Mouse (Mus musculus) right cerebral cortex, postnatal 25 days (tissue): Measurements from ENCODE around the gene Tas2r130.
"Not testable (repeated sequence)": the region's sequence is repeated elsewhere in the genome, so short reads cannot be mapped to it uniquely, and the experiment has no call there.

ENCODE experiments used
- DNase-seq: peaks from one replicate; pipeline ENCODE4 v3.0.0; 2022

The Tas2r130 gene

DNA sequence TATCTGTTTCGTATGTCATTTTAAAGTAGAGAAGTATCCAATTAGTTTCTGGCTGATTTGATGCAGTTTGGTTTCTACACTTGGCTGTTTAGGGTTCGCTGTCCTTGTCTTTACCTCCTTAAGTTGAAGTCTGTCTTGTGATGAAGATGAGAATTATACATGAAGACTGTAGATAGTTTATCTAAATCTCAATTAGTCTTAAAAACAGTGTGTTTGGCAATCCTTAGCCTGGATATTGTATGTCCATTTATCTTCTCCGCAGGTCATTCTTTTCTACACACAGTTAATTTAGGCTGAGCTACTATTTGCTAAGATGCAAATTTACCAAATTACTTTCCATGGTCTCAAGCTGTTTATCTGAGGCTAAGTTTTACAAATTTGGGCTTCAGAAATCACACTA is at the start of gene Tas2r130:
TSS of gene Tas2r130 (minus strand) at position 101 of the 400 bp plus-strand sequence.
- no peak for DNase-seq

DNA sequence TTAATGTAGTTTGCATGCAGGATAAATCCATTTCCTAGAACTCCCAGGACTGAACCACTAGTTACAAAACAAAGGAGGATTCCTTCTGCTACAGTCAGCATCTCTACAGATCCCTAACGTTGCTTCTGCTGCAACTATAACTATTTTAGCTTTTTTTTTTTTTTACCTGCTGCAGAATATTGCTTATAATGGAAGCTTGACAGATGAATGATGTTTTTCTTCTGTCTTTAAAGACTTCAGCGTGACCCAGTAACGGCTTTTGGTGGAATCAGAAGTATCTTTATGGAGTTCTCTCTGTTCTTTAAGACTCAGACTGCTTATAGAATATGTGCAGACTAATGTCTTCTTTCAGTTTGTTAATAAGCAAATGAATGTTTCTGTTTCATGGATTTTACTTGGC is 48.1 kb upstream of the Tas2r130 start, which contains the start of gene Tas2r106:
TSS of gene Tas2r106 (minus strand) at position 101 of the 400 bp plus-strand sequence.
- DNase-seq = no peak

DNA sequence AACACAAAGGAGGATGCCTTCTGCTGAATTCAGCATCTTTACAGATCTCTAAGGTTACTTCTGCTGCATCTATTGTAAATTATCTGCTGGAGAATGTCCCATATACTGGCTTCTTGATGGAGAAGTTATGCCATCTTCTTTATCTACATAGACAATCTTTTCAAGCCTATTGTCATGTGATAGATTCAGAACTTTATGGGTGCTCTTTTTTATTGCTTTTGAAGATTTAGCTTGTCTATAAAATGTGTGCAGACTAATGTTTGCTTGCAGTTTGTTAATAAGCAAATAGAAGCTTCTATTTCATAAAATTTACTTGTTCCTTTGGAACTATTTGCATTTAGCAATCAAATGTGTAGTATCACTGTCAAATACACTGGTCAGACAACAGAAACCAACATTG is 29.3 kb upstream of the Tas2r130 start, which contains the start of gene Tas2r107:
TSS of gene Tas2r107 (minus strand) at position 101 of the 400 bp plus-strand sequence.
- DNase-seq = no peak

DNA sequence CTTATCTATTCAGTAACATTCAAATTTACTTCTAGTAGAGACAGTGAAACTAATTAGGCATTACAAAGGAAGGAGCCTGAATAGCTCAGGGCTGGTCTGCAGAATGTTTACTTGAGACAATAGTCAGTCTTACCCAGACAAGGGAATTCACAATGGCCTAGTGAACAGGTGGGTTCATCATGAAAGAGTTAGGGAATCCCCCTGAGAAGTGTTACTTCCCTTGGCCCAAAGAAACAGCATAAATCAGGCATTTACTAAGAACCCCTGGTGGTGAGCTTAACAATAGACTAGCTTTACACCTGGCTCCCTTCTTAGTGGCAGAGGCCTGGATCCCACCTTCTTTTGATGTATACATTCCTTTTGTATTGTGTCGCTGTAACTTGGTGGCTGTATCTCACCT is 20.8 kb downstream of the Tas2r130 start:
- not testable (repeated sequence) for DNase-seq

DNA sequence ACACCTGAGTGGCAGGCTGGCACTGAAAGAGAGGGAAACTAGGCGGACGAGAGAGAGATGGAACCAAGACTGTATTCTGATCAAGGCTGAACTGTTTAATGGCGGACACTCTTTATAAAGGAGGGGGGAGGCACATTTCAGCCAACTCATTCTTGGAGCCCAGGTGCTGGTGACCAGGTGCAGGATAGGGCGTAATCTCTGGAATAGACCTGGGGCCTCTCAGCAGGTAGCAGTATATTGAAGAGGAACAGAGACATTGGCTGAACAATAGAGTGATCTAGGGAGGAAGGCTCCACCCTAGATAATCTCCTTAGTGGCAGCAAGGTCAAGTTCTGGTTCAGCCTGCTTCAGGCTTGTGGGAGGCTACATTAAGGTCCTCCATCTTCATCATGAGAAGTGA is 25.9 kb downstream of the Tas2r130 start:
- DNase-seq = no peak
